Mouse (Mus musculus) hindbrain, embryonic 16.5 days (tissue): ENCODE data around the gene Lcn5. TPM values are rescaled to one million over a fixed set of nuclear protein-coding genes. Genes with fewer than 3 reads are reported as not detected.
"Not testable (repeated sequence)": the region's sequence is repeated elsewhere in the genome, so short reads cannot be mapped to it uniquely, and the experiment has no call there.

Experiments used
- ATAC-seq: fragments of 200-750 bp; cut with Nextera tagmentation; 2 replicates; pipeline ENCODE4 v1.8.0; 2017; ENCODE audit warnings: moderate TSS enrichment, moderate library complexity
- H3K27ac ChIP-seq: fragments of 300-500 bp; sonication (generic); 2 replicates; pipeline ENCODE4 v1.5.1; 2014; ENCODE audit warnings: low read depth, mild to moderate bottlenecking, control low read depth, low read length, moderate library complexity
- H3K27me3 ChIP-seq: fragments of 300-500 bp; sonication (generic); replicated peaks from 2 replicates; pipeline ENCODE4 v1.6.1; 2014; ENCODE audit warnings: low read length; ENCODE audit not compliant: control insufficient read depth, insufficient read depth
- H3K36me3 ChIP-seq: fragments of 300-500 bp; sonication (generic); 2 replicates; pipeline ENCODE4 v1.6.1; 2014; ENCODE audit warnings: mild to moderate bottlenecking, low read length, moderate library complexity, mixed read lengths; ENCODE audit not compliant: control insufficient read depth, insufficient read depth
- H3K4me1 ChIP-seq: fragments of 300-500 bp; sonication (generic); 2 replicates; pipeline ENCODE4 v1.6.1; 2014; ENCODE audit warnings: low read depth, low read length; ENCODE audit not compliant: control insufficient read depth, insufficient read depth
- H3K4me2 ChIP-seq: fragments of 300-500 bp; sonication (generic); 2 replicates; pipeline ENCODE4 v1.6.1; 2014; ENCODE audit warnings: mild to moderate bottlenecking, low read length, control low read depth, moderate library complexity
- H3K4me3 ChIP-seq: fragments of 300-500 bp; sonication (generic); 2 replicates; pipeline ENCODE4 v1.5.1; 2014; ENCODE audit warnings: mild to moderate bottlenecking, low read length, control low read depth, moderate library complexity
- H3K9ac ChIP-seq: fragments of 300-500 bp; sonication (generic); 2 replicates; pipeline ENCODE4 v1.6.1; 2014; ENCODE audit warnings: low read depth, mild to moderate bottlenecking, control low read depth, low read length, moderate library complexity
- H3K9me3 ChIP-seq: fragments of 300-500 bp; sonication (generic); 2 replicates; pipeline ENCODE4 v1.6.1; 2014; ENCODE audit warnings: mild to moderate bottlenecking, low read length, moderate library complexity; ENCODE audit not compliant: control insufficient read depth
- WGBS: fragments of 180-500 bp; shearing (Covaris S2); extraction: QIAGEN DNeasy Blood & Tissue Kit; methylation state at CpG from one replicate; pipeline ENCODE4 v1.1.7; 2014; 5-methylcytosine and 5-hydroxymethylcytosine counted together
- polyA plus RNA-seq: library from polyadenylated mRNA; unstranded; fragments of >200 nt; fragmentation: Nextera tagmentation; extraction: Ambion mirVana; gene quantifications from 2 replicates; pipeline ENCODE4 v1.2.1, GENCODE M21; 2015

Gene Lcn5
- polyA plus RNA-seq, 1 experiment from 2014 or later, result not detected

- Histone ChIP-seq H3K27ac (no peak overlapping the region), H3K4me3 (no peak overlapping the region), H3K9ac (no peak overlapping the region), H3K27me3 (no peaks in the 10 kb centered on the region), H3K36me3 (no peaks in the 10 kb centered on the region), H3K9me3 (no peaks in the 10 kb centered on the region), H3K4me1 (no peaks in the 10 kb centered on the region), H3K4me2 (no peak overlapping the region)
- ATAC-seq, result no peak
- WGBS, result 68% methylated on average over 4 of the region's 4 CpGs
Observed at GRCm38 (mm10) chr2:25696951-25697350, 39.2 kb downstream of the Lcn5 start.

- 87% methylated on average over 2 of the region's 2 CpGs for WGBS
- Histone ChIP-seq H3K36me3 (no peaks in the 10 kb centered on the region), H3K4me3 (no peak overlapping the region), H3K9ac (no peak overlapping the region), H3K9me3 (no peaks in the 10 kb centered on the region), H3K27me3 (no peaks in the 10 kb centered on the region), H3K27ac (no peak overlapping the region), H3K4me2 (no peak overlapping the region), H3K4me1 (no peaks in the 10 kb centered on the region)
- ATAC-seq, result no peak
Observed at GRCm38 (mm10) chr2:25698696-25699095, 40.9 kb downstream of the Lcn5 start.

GRCm38 (mm10) chr2:25699743-25700142, 42.0 kb downstream of the Lcn5 start, which contains the start of gene Obp2a:
Gene Obp2a, plus strand, starts transcription at chr2:25700043.
- not testable (repeated sequence) for H3K36me3 ChIP-seq, ATAC-seq, H3K9ac ChIP-seq, H3K4me2 ChIP-seq, H3K4me3 ChIP-seq, H3K27me3 ChIP-seq, H3K27ac ChIP-seq, H3K4me1 ChIP-seq, H3K9me3 ChIP-seq
- WGBS, result 92% methylated on average over 3 of the region's 3 CpGs

- H3K4me3 ChIP-seq, result no peak overlapping the region
- H3K4me2 ChIP-seq, result no peak overlapping the region
- 80% methylated on average over 5 of the region's 5 CpGs for WGBS
- H3K4me1 ChIP-seq, result no peaks in the 10 kb centered on the region
- H3K36me3 ChIP-seq, result no peaks in the 10 kb centered on the region
- H3K9ac ChIP-seq, result no peak overlapping the region
- no peaks in the 10 kb centered on the region for H3K9me3 ChIP-seq
- H3K27ac ChIP-seq, result no peak overlapping the region
- ATAC-seq, result no peak
- H3K27me3 ChIP-seq, result no peaks in the 10 kb centered on the region
Observed at GRCm38 (mm10) chr2:25701001-25701400, 43.2 kb downstream of the Lcn5 start.

- Histone ChIP-seq H3K27ac (no peak overlapping the region), H3K4me1 (peaks cover 9% of the 10 kb centered on the region), H3K4me2 (no peak overlapping the region), H3K27me3 (no peaks in the 10 kb centered on the region), H3K36me3 (no peaks in the 10 kb centered on the region), H3K4me3 (no peak overlapping the region), H3K9ac (no peak overlapping the region), H3K9me3 (no peaks in the 10 kb centered on the region)
- ATAC-seq, result no peak
- 90% methylated on average over 4 of the region's 4 CpGs for WGBS
Observed at GRCm38 (mm10) chr2:25703706-25704105, 46.0 kb downstream of the Lcn5 start.

- H3K27me3 ChIP-seq, result no peaks in the 10 kb centered on the region
- peak; percentile 98 for ATAC-seq
- under 1% methylated on average over 76 of the region's 78 CpGs for WGBS
- peaks cover 16% of the 10 kb centered on the region for H3K4me1 ChIP-seq
- no peaks in the 10 kb centered on the region for H3K36me3 ChIP-seq
- H3K4me2 ChIP-seq, result peak within 1 kb of the TSS; percentile 67
- peak within 1 kb of the TSS; percentile 78 for H3K4me3 ChIP-seq
- peak within 1 kb of the TSS; percentile 88 for H3K9ac ChIP-seq
- H3K27ac ChIP-seq, result peak within 1 kb of the TSS; percentile 92
- no peaks in the 10 kb centered on the region for H3K9me3 ChIP-seq
Observed at GRCm38 (mm10) chr2:25706643-25707481, 49.1 kb downstream of the Lcn5 start, which contains the start of gene Bmyc. Gene Bmyc, plus strand, starts transcription at chr2:25706739.

GRCm38 (mm10) chr2:25708121-25708520, 50.4 kb downstream of the Lcn5 start:
- H3K4me2 ChIP-seq, result peak overlapping the region; percentile 59
- H3K27me3 ChIP-seq, result no peaks in the 10 kb centered on the region
- H3K9me3 ChIP-seq, result no peaks in the 10 kb centered on the region
- no peaks in the 10 kb centered on the region for H3K36me3 ChIP-seq
- H3K9ac ChIP-seq, result no peak overlapping the region
- H3K4me1 ChIP-seq, result peaks cover 16% of the 10 kb centered on the region
- no peak for ATAC-seq
- 69% methylated on average over 2 of the region's 2 CpGs for WGBS
- peak overlapping the region; percentile 33 for H3K4me3 ChIP-seq
- H3K27ac ChIP-seq, result no peak overlapping the region

GRCm38 (mm10) chr2:25709056-25709455, 51.3 kb downstream of the Lcn5 start:
- H3K9ac ChIP-seq, result not testable (repeated sequence)

GRCm38 (mm10) chr2:25709791-25710190, 52.0 kb downstream of the Lcn5 start:
- WGBS, result 73% methylated on average over 2 of the region's 2 CpGs
- H3K4me2 ChIP-seq, H3K27me3 ChIP-seq, H3K4me3 ChIP-seq, H3K27ac ChIP-seq, H3K9ac ChIP-seq, H3K36me3 ChIP-seq, H3K9me3 ChIP-seq, ATAC-seq: not testable (repeated sequence)
- H3K4me1 ChIP-seq, result peaks cover 16% of the 10 kb centered on the region

More at GRCm38 (mm10) chr2:25709056-25709455, 51.3 kb downstream of the Lcn5 start:
- not testable (repeated sequence) for ATAC-seq, H3K27ac ChIP-seq, H3K4me3 ChIP-seq, H3K9me3 ChIP-seq, H3K36me3 ChIP-seq, H3K27me3 ChIP-seq
- WGBS, result 97% methylated on average over 1 of the region's 1 CpGs
- peaks cover 16% of the 10 kb centered on the region for H3K4me1 ChIP-seq
- peak overlapping the region; percentile 59; the same call in 1 of the 2 replicates for H3K4me2 ChIP-seq
